Mouse (Mus musculus) cerebellum, adult 2 months (tissue): ENCODE measurements at regions not wholly inside any gene's neighbourhood (a gene's known extent, or its start where the extent isn't known, plus 50 kb on each side); places are given as distances from the start of the nearest gene placed in this dataset.
"Not testable (repeated sequence)": the region's sequence is repeated elsewhere in the genome, so short reads cannot be mapped to it uniquely, and the experiment has no call there.

Experiments
- DNase-seq, 2 experiments: peaks; one replicate each; pipeline ENCODE4 v3.0.0; 2021
- H3K27ac ChIP-seq: fragments of 200-500 bp; 2 replicates; pipeline ENCODE4 v1.5.1; 2012; ENCODE audit warnings: low read length, control low read depth, inconsistent platforms; ENCODE audit not compliant: insufficient read depth
- H3K27me3 ChIP-seq: fragments of 200-500 bp; 2 replicates; pipeline ENCODE4 v1.6.1; 2012; ENCODE audit warnings: inconsistent platforms, mild to moderate bottlenecking, low read length, moderate library complexity; ENCODE audit not compliant: control insufficient read depth, insufficient read depth
- H3K4me1 ChIP-seq: fragments of 200-500 bp; 2 replicates; pipeline ENCODE4 v1.6.1; 2011; ENCODE audit warnings: low read length; ENCODE audit not compliant: control insufficient read depth, insufficient read depth
- H3K4me3 ChIP-seq: fragments of 200-500 bp; replicated peaks from 2 replicates; pipeline ENCODE3; 2011; ENCODE audit warnings: mild to moderate bottlenecking, low read depth, low read length, control low read depth; ENCODE audit not compliant: insufficient read depth
- CTCF ChIP-seq: fragments of 200-500 bp; IDR thresholded peaks from 2 replicates; pipeline ENCODE4 v1.5.1; 2011; ENCODE audit warnings: low read depth, mild to moderate bottlenecking, control low read depth, low read length, moderate library complexity, borderline replicate concordance; ENCODE audit not compliant: insufficient read depth
- POLR2A ChIP-seq: fragments of 200-500 bp; IDR thresholded peaks from 2 replicates; pipeline ENCODE4 v1.6.1; 2011; ENCODE audit warnings: low read length, control low read depth, borderline replicate concordance; ENCODE audit not compliant: insufficient read depth
- WGBS: fragments of 180-500 bp; shearing (Covaris S2); methylation state at CpG from one replicate; pipeline ENCODE4 v1.1.7; 2018; 5-methylcytosine and 5-hydroxymethylcytosine counted together

DNA sequence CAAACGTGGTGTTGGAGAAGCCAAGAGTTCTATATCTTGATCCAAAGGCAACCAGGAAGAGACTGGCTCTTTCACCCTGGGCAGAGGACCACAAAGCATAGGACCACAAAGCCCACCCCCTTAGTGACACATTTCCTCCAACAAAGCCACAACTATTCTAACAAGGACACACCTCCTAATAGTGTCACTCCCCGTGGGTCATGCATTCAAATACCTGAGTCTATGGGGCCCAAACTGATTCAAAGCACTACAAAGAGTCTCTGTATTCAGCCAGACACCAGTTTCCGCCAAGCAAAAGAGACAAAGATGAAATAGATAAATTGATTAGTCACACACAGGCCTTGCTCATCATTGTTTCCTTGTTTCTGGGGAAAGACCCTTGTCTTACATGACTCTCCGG is 72.1 kb downstream of the Vcpkmt start:
- WGBS, result 47% methylated on average over 4 of the region's 4 CpGs
- no peaks in the 10 kb centered on the region for H3K27me3 ChIP-seq
- no peak for TF ChIP-seq POLR2A
- no peak for TF ChIP-seq CTCF
- no peak overlapping the region for H3K27ac ChIP-seq
- no peaks in the 10 kb centered on the region for H3K4me1 ChIP-seq
- H3K4me3 ChIP-seq, result no peak overlapping the region
- DNase-seq, result no peak

DNA sequence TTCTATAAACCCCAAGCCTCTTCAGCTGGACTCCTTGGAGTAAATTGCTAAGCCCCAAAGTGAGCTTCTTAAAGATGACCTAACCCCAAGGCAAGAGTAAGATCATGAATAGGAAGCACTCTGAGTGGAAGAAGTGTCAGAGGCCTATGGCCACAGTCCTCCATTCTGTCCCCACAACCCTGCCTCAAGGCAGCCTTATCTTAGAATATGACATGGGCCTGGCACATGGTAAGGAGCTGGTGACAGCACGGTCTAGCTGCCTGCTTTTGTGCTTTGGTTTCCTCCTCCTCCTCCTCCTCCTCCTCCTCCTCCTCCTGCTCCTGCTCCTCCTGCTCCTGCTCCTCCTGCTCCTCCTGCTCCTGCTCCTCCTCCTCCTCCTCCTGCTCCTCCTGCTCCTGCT is 73.6 kb downstream of the Vcpkmt start:
- not testable (repeated sequence) for DNase-seq, H3K27ac ChIP-seq, H3K4me3 ChIP-seq, H3K4me1 ChIP-seq, H3K27me3 ChIP-seq
- WGBS, result 94% methylated on average over 1 of the region's 1 CpGs

- no peak for DNase-seq
Measured at GRCm38 (mm10) chr12:69507906-69508305, 74.9 kb downstream of the Vcpkmt start.

GRCm38 (mm10) chr12:69507333-69507732 is 75.5 kb downstream of the Vcpkmt start:
- no peak for TF ChIP-seq POLR2A
- no peak for TF ChIP-seq CTCF
- no peaks in the 10 kb centered on the region for H3K27me3 ChIP-seq
- WGBS, result 57% methylated on average over 3 of the region's 3 CpGs
- no peaks in the 10 kb centered on the region; the same call in 1 of the 2 replicates for H3K4me1 ChIP-seq
- no peak for DNase-seq
- H3K4me3 ChIP-seq, result no peak overlapping the region
- no peak overlapping the region for H3K27ac ChIP-seq

More at GRCm38 (mm10) chr12:69507906-69508305, 74.9 kb downstream of the Vcpkmt start:
- Histone ChIP-seq H3K4me1 (no peaks in the 10 kb centered on the region), H3K27me3 (no peaks in the 10 kb centered on the region), H3K27ac (no peak overlapping the region), H3K4me3 (no peak overlapping the region)
- TF ChIP-seq CTCF (no peak), POLR2A (no peak)
- 88% methylated on average over 6 of the region's 6 CpGs for WGBS

GRCm38 (mm10) chr12:69502706-69503070 is 80.1 kb downstream of the Vcpkmt start:
- TF ChIP-seq CTCF (no peak), POLR2A (no peak)
- Histone ChIP-seq H3K27me3 (no peaks in the 10 kb centered on the region), H3K4me3 (no peak overlapping the region), H3K4me1 (peaks cover 4% of the 10 kb centered on the region; the same call in 1 of the 2 replicates), H3K27ac (no peak overlapping the region; the same call in 1 of the 2 replicates)
- WGBS, result 66% methylated on average over 6 of the region's 6 CpGs
- DNase-seq, result no peak

DNA sequence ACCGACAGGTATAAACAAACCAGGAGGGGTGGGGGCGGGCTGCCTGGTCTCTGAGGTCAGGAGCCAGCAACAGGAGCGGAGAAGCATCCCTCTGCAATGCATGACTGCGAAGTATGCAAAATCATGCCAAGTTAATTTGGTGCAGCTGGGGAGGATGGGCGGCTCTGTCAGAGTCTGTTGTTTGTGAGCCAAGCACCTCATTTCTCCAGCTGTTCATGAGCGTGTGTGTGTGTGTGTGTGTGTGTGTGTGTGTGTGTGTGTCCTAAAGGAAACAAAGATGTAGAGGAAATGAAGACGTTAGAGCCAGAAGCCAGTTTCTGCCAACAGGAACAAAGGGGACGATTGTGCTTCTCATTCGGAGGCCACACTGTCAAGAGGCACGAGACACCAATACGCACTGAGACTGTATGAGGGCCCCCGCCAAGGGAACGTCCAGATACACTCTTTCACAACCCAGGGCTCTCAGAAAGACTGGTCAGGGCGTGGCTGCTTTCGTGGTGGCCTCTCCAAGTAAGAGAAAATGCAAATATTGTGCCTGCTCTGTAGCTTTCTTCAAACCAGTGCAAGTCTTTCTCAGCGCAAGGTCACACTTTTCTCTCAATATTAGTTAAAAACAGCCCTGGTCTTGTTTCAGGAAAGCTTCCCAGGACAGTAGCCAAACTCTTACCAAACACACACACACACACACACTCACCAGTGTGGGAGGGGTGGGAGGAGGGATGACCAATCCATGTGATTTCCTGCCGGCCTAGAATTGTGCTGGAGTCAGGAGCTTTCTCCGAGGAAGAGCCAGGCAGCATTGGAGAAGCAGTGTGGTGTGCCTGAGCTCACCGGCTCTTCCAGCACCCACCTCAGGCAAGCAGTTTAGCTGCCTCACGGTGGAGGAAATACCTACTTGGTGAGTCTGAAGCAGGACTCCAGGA is 80.8 kb downstream of the Vcpkmt start:
- peak; percentile 33 to 39 for DNase-seq
- WGBS, result 45% methylated on average over 20 of the region's 20 CpGs
- Histone ChIP-seq H3K4me1 (peaks cover 7% of the 10 kb centered on the region; the same call in 1 of the 2 replicates), H3K27ac (peak overlapping the region; percentile 6; the same call in 1 of the 2 replicates), H3K27me3 (no peaks in the 10 kb centered on the region), H3K4me3 (no peak overlapping the region)
- TF ChIP-seq POLR2A (no peak), CTCF (no peak)

DNA sequence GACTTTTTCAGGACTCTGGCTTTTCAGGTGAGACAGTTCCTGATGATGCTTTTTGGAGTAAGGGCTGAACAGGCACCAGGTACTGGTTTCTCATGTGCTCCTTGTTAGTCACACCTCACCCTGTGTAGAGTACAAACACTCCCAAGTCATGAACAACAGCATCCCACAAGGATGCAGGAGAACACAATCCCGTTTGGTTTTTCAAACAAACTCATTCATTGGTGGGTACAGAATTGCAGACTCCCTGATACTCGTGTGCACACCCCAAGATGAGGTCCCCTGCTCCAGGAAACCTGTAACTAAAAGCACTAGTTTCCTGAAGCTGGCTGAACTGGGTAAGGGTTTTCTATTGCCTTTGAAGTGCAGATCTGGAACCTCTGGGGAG is 81.5 kb downstream of the Vcpkmt start:
- H3K27ac ChIP-seq, result no peak overlapping the region
- TF ChIP-seq CTCF (no peak), POLR2A (no peak)
- no peak for DNase-seq
- WGBS, result 69% methylated on average over 2 of the region's 2 CpGs
- H3K4me1 ChIP-seq, result peaks cover 7% of the 10 kb centered on the region; the same call in 1 of the 2 replicates
- H3K27me3 ChIP-seq, result no peaks in the 10 kb centered on the region
- no peak overlapping the region for H3K4me3 ChIP-seq

DNA sequence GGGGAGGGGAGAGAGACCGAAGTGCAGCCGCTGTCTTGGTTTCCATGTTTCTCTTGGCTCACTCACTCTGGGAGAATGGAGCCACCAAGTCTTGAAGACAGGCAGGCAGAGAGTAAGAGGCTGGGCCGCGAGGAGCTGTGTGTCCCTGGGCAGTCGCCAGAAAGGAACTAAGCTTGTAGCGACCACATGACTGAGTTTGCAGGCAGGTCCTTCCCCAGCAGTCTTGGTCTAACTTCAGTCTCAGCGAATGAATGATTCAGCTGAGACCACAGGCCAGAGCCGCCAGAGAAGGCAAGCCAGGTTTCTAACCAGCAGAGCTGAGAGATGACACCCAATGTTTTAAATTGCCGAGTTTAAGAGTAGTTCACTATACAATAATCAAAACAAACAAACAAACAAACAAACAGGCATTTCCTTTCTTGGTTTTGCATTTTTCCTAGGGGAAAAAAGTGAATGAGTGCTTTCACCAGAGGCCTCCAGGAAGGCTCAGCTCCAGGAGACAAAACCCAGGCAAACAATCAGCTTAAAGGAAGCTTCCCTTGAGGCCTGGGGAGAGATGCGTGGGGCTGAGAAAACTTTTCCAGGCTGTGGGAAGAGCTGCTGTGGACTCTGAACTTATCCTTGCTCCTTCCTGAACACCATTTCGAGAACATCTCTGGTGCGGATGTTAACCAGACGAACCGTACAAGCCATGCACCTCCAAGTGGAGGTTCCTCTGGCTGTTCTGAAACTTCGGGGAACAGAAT is 82.1 kb downstream of the Vcpkmt start:
- 74% methylated on average over 15 of the region's 15 CpGs for WGBS
- H3K27ac ChIP-seq, result no peak overlapping the region
- H3K27me3 ChIP-seq, result no peaks in the 10 kb centered on the region
- peak in 1 of 2 experiments; percentile 19 for DNase-seq
- peaks cover 7% of the 10 kb centered on the region; the same call in 1 of the 2 replicates for H3K4me1 ChIP-seq
- TF ChIP-seq POLR2A (no peak), CTCF (no peak)
- no peak overlapping the region for H3K4me3 ChIP-seq
